Mouse (Mus musculus): ENCODE data around the gene Arrdc2. TPM values are rescaled to one million over a fixed set of nuclear protein-coding genes. Genes with fewer than 3 reads are reported as not detected.

The Arrdc2 gene
- 6.2 and 6.9 TPM in 2 replicates for polyA plus RNA-seq (2015; fragmentation: Nextera tagmentation; extraction: Ambion mirVana)

GRCm38 (mm10) chr8:70839408-70840351, at the start of gene Arrdc2:
Gene Arrdc2 (minus strand): TSS chr8:70839720.
- WGBS, result 1% methylated on average over 55 of the region's 55 CpGs
- Histone ChIP-seq H3K27me3 (replicated peaks; ENCODE audit: control insufficient read depth, insufficient read depth, low read length) (no peaks in the 10 kb centered on the region), H3K36me3 (ENCODE audit: control insufficient read depth, insufficient read depth) (peaks cover 15% of the 10 kb centered on the region; the same call in 1 of the 2 replicates), H3K9ac (ENCODE audit: low read depth, low read length) (peak within 1 kb of the TSS; percentile 78), H3K4me1 (replicated peaks; ENCODE audit: control insufficient read depth, insufficient read depth, low read length) (0 out of 2 replicates have a peak, but pooled peaks cover 3% of the 10 kb centered on the region), H3K4me3 (ENCODE audit: low read depth, low read length) (peak within 1 kb of the TSS; percentile 69), H3K9me3 (ENCODE audit: control insufficient read depth) (no peaks in the 10 kb centered on the region), H3K27ac (ENCODE audit: low read depth, low read length) (peak within 1 kb of the TSS; percentile 91), H3K4me2 (replicated peaks; ENCODE audit: low read depth) (peak within 1 kb of the TSS; percentile 65)
- no peak for TF ChIP-seq CTCF (IDR thresholded peaks at IDR 0.05; ENCODE audit: low read depth)
- ATAC-seq, result peak; percentile 97

DNA sequence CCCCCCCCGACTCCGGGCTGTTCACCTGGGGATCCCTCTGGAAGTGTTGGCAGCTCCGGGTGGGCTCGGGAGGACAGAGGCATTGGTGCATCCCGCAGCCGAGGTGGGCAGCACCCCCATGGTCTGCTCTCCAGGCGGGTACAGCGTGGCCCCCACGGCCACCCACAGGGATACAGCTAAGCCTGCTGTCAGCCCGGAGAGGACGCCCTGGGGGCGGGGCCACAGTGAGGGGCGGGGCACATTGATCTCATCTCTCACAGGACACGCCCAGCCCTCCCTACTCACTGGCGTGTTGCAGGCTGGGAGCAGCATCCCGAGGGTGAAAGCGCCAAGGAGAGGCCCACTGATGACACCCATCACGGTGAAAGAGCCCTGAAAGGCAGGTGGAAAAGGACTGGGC, 48.1 kb upstream of the Arrdc2 start:
- H3K4me2 ChIP-seq (replicated peaks; ENCODE audit: low read depth), result no peak overlapping the region
- peaks cover 17% of the 10 kb centered on the region for H3K27me3 ChIP-seq (replicated peaks; ENCODE audit: control insufficient read depth, insufficient read depth, low read length)
- H3K4me1 ChIP-seq (replicated peaks; ENCODE audit: control insufficient read depth, insufficient read depth, low read length), result 0 out of 2 replicates have a peak, but pooled peaks cover 3% of the 10 kb centered on the region
- H3K27ac ChIP-seq (ENCODE audit: low read depth, low read length), result no peak overlapping the region
- TF ChIP-seq CTCF (IDR thresholded peaks at IDR 0.05; ENCODE audit: low read depth), result no peak
- no peak overlapping the region for H3K9ac ChIP-seq (ENCODE audit: low read depth, low read length)
- H3K36me3 ChIP-seq (ENCODE audit: control insufficient read depth, insufficient read depth), result no peaks in the 10 kb centered on the region
- 8% methylated on average over 18 of the region's 18 CpGs for WGBS
- H3K4me3 ChIP-seq (ENCODE audit: low read depth, low read length), result no peak overlapping the region
- no peaks in the 10 kb centered on the region for H3K9me3 ChIP-seq (ENCODE audit: control insufficient read depth)
- ATAC-seq, result no peak

GRCm38 (mm10) chr8:70885612-70886011, 46.1 kb upstream of the Arrdc2 start:
- H3K4me2 ChIP-seq (replicated peaks; ENCODE audit: low read depth), result no peak overlapping the region
- TF ChIP-seq CTCF (IDR thresholded peaks at IDR 0.05; ENCODE audit: low read depth), result no peak
- no peak overlapping the region for H3K4me3 ChIP-seq (ENCODE audit: low read depth, low read length)
- no peak for ATAC-seq
- no peaks in the 10 kb centered on the region for H3K27me3 ChIP-seq (replicated peaks; ENCODE audit: control insufficient read depth, insufficient read depth, low read length)
- H3K4me1 ChIP-seq (replicated peaks; ENCODE audit: control insufficient read depth, insufficient read depth, low read length), result no peaks in the 10 kb centered on the region
- no peak overlapping the region for H3K27ac ChIP-seq (ENCODE audit: low read depth, low read length)
- no peaks in the 10 kb centered on the region for H3K36me3 ChIP-seq (ENCODE audit: control insufficient read depth, insufficient read depth)
- H3K9me3 ChIP-seq (ENCODE audit: control insufficient read depth), result no peaks in the 10 kb centered on the region
- 16% methylated on average over 12 of the region's 12 CpGs for WGBS
- no peak overlapping the region for H3K9ac ChIP-seq (ENCODE audit: low read depth, low read length)

DNA sequence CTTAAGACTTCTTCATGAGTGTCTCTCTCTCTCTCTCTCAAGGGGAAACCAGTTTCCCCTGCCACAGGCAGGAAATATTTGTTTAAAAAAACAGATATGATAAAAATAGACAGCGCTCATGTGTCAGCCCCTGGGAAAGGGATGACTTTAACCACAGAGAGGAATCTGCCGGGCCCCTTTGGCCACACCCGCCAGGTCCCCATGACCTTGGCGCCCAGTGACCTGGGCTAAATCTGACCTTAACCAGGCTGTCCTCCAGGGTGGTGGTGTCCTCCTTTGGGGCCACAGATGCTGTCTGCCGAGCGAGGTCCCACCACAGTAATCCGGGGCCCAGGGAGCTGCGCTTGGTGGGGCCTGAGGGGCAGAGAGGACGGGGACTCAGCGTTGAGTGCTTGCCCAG, 45.2 kb upstream of the Arrdc2 start:
- no peaks in the 10 kb centered on the region for H3K9me3 ChIP-seq (ENCODE audit: control insufficient read depth)
- 84% methylated on average over 10 of the region's 10 CpGs for WGBS
- H3K4me2 ChIP-seq (replicated peaks; ENCODE audit: low read depth), result no peak overlapping the region
- H3K4me1 ChIP-seq (replicated peaks; ENCODE audit: control insufficient read depth, insufficient read depth, low read length), result no peaks in the 10 kb centered on the region
- no peak overlapping the region for H3K27ac ChIP-seq (ENCODE audit: low read depth, low read length)
- no peak for ATAC-seq
- H3K27me3 ChIP-seq (replicated peaks; ENCODE audit: control insufficient read depth, insufficient read depth, low read length), result no peaks in the 10 kb centered on the region
- H3K9ac ChIP-seq (ENCODE audit: low read depth, low read length), result no peak overlapping the region
- H3K36me3 ChIP-seq (ENCODE audit: control insufficient read depth, insufficient read depth), result no peaks in the 10 kb centered on the region
- TF ChIP-seq CTCF (IDR thresholded peaks at IDR 0.05; ENCODE audit: low read depth), result no peak
- H3K4me3 ChIP-seq (ENCODE audit: low read depth, low read length), result no peak overlapping the region

- Histone ChIP-seq H3K36me3 (ENCODE audit: control insufficient read depth, insufficient read depth) (no peaks in the 10 kb centered on the region), H3K4me3 (ENCODE audit: low read depth, low read length) (no peak overlapping the region), H3K27ac (ENCODE audit: low read depth, low read length) (no peak overlapping the region), H3K9me3 (ENCODE audit: control insufficient read depth) (no peaks in the 10 kb centered on the region), H3K27me3 (replicated peaks; ENCODE audit: control insufficient read depth, insufficient read depth, low read length) (no peaks in the 10 kb centered on the region), H3K4me1 (replicated peaks; ENCODE audit: control insufficient read depth, insufficient read depth, low read length) (no peaks in the 10 kb centered on the region), H3K4me2 (replicated peaks; ENCODE audit: low read depth) (no peak overlapping the region), H3K9ac (ENCODE audit: low read depth, low read length) (no peak overlapping the region)
- no peak for TF ChIP-seq CTCF (IDR thresholded peaks at IDR 0.05; ENCODE audit: low read depth)
- no peak for ATAC-seq
- WGBS, result 90% methylated on average over 4 of the region's 4 CpGs
Measured at GRCm38 (mm10) chr8:70884186-70884585, 44.7 kb upstream of the Arrdc2 start.

- Histone ChIP-seq H3K27me3 (replicated peaks; ENCODE audit: control insufficient read depth, insufficient read depth, low read length) (no peaks in the 10 kb centered on the region), H3K4me2 (replicated peaks; ENCODE audit: low read depth) (no peak overlapping the region), H3K9ac (ENCODE audit: low read depth, low read length) (no peak overlapping the region), H3K9me3 (ENCODE audit: control insufficient read depth) (no peaks in the 10 kb centered on the region), H3K36me3 (ENCODE audit: control insufficient read depth, insufficient read depth) (no peaks in the 10 kb centered on the region), H3K27ac (ENCODE audit: low read depth, low read length) (no peak overlapping the region), H3K4me3 (ENCODE audit: low read depth, low read length) (no peak overlapping the region), H3K4me1 (replicated peaks; ENCODE audit: control insufficient read depth, insufficient read depth, low read length) (no peaks in the 10 kb centered on the region)
- 26% methylated on average over 11 of the region's 11 CpGs for WGBS
- ATAC-seq, result no peak
- no peak for TF ChIP-seq CTCF (IDR thresholded peaks at IDR 0.05; ENCODE audit: low read depth)
Measured at GRCm38 (mm10) chr8:70880546-70880945, 41.0 kb upstream of the Arrdc2 start.

Data from intestine, postnatal 0 days (tissue).